Mouse (Mus musculus) layer of hippocampus, adult 8-10 months (tissue): ENCODE data around the gene Snx12. TPM values are rescaled to one million over a fixed set of nuclear protein-coding genes. Genes with fewer than 3 reads are reported as not detected.
A peak's percentile ranks its signal among the peaks of the same experiment; 100 is the strongest.
"Not testable (repeated sequence)": the region's sequence is repeated elsewhere in the genome, so short reads cannot be mapped to it uniquely, and the experiment has no call there.

Experiments used
- DNase-seq, 2 experiments: peaks; one replicate each; pipeline ENCODE4 v3.0.0; 2022; ENCODE audit warnings: low spot score in 2 of 2
- total RNA-seq, 4 experiments: library from RNA; stranded (reverse); gene quantifications; 2 replicates each; pipeline ENCODE4 v1.2.4; 2022

The Snx12 gene
- total RNA-seq, 4 experiments from 2014 or later = 77.3 to 103 (median 85.8) TPM

DNA sequence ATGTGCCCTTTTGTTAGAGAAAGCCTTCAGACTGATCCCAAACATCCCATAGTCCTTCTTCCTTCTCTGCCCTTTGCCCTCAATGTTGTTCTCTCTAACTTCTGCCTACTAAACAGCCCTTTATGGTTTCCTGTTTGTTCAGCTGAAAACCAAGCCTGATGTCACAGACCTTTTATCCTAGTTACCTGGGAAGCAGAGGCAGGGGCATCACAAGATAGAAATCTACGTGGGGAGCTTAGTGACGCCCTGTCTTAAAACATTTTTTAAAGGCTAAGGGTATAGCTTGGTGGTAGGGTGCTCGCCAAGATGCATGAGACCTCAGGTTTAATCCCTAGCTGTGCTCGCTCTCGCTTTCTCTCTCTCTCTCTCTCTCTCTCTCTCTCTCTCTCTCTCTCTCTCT, 74.9 kb downstream of the Snx12 start:
- DNase-seq = no peak

- peak in 1 of 2 experiments; percentile 7 for DNase-seq
Measured at GRCm38 (mm10) chrX:101131992-101132791, 90.2 kb downstream of the Snx12 start.

- peak; percentile 40 to 69 for DNase-seq
Measured at GRCm38 (mm10) chrX:101131001-101131400, 91.4 kb downstream of the Snx12 start.

DNA sequence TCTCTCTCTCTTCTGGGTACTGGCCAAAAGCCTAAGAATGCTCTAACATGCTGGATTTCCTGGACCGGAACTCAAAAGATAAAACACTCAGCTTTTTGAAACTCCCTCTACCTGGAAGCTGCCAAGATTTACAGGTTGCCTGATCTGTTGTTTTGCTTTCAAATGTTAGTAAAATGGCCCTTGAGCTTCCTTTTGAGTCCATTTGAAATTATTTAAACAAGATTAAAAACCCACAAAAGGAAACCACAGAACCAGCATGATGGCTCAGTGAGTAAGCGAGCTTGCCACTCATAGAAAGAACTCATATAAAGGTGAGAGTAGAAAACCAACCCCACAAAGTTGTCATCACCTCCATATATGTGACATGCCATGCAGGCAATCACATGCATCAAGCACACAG, 93.8 kb downstream of the Snx12 start:
- no peak for DNase-seq

DNA sequence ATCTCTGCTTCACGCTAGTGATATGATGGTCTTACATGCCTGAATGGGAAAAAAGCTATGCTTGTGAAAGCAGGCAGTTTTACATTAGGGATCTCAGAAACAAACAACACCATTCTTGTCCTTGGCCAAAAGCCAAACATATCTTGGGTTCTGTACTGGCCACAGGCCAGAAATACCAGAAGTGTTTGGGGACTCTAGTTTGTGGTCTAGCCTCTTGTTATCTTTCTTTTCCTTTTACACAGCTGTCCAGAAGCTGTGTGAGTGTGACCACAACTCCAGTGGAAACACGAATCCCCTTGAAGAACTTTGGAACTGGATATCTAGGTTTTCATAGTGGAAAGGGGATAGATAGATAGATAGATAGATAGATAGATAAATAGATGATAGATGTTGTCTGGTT, 95.4 kb downstream of the Snx12 start:
- DNase-seq = no peak

- DNase-seq = no peak
Measured at GRCm38 (mm10) chrX:101126474-101126955, 95.8 kb downstream of the Snx12 start.

DNA sequence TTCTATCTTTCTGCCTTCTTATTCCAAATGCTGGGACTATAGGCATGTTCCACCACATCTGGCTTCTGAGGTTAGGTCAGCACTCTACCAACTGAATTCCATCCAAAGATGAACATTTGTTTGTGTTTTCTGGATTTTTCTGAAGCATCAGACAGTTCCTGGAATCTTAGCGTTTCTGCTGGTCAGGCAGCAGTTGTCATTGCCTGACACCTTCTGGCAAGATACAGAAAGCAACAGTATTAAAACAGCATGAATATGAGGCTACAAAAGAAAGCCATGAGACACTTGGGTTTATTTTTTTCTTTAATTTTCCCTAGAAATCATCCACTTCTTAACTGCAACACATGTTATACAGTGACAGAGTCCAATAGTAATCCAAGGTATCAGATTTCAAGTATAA, 101.8 kb downstream of the Snx12 start:
- DNase-seq = no peak

GRCm38 (mm10) chrX:101085920-101086319, 136.4 kb downstream of the Snx12 start, which contains the start of gene Slc7a3:
Gene Slc7a3, minus strand, starts transcription at chrX:101086020.
- DNase-seq = no peak

DNA sequence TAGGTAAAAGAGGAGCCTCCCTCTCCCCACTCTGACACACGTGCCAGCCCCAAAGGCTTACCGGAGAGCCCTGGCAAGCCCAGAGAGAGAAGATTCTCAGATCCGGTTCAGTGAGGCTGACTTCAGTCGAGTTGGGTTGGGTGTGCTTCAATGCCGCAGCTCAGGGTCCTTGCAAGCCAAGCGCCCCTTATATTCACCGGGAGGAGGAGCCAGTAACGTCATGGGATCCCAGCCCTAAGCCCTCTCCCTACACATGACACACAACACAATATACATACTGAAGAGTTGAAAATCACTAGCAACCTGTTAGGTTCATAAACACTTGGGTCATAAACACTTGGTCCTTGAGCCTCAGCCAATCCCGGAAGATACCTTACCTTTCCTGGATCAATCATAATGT, 137.2 kb downstream of the Snx12 start:
- DNase-seq = not testable (repeated sequence)

DNA sequence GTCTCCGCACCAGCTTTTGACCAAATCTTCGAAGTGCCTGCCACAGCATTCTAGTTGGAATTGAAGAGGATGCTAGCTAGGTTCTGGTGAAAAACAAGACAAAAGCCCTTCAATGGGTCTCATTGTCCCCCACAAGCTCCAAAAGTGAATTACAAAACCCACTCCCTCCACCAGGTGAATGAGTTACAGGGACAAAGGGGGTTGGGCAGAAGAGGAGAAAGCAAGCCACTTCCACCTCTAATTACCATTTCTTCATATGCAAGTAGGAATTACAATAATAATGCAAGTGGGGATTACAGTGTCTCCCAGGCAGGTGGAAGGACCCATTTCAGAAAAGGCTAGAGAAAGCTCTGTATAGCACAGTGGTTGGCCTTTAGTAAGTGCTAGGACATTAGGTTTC, 138.2 kb downstream of the Snx12 start:
- DNase-seq = no peak

DNA sequence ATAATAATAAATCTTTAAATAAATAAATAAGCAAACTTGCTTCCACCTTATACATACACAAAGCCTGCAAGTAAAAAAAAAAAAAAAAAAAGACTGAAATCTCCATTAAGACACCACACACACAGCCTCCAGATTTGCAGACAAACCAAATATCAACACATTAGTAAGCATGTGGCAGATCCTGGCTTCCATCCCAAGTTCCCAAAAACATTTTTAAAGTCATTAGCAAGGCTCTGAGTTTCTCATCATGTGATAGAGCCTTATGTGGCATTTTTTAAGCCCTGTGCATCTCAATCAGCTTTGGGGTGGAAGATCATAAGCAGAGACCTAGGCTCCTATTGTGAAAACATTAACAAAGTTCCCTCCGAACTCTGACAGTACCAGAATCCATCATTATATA, 157.1 kb downstream of the Snx12 start:
- DNase-seq = no peak

GRCm38 (mm10) chrX:101063503-101063902, 158.9 kb downstream of the Snx12 start:
- DNase-seq = peak in 1 of 2 experiments; percentile 18

DNA sequence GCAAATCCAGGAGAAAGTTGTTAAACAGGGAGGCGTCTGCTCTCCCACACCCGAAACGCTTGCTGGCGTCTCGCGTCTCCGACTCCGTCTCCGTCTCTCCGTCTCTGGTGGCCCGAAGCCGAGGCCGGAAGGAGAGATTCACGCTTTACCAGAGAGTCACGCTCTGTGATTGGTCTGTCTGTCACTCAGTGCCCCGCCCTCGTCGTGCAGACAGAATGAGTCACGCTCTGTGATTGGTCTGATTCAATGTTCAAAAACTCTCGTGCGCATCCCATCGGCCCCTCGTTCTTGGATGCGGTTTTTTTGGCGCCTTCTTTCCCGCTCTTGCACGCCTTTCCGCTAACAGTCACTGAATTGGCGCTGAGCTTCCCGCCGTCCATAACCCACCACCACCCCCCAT, 162.8 kb downstream of the Snx12 start, which contains the start of gene Tex11:
Gene Tex11 (minus strand): TSS at position 127 of the 400 bp plus-strand sequence.
- no peak for DNase-seq

Other genes starting within 250 kb of the Snx12 start
- gene Tex11, start 162.9 kb downstream of the Snx12 start, total RNA-seq = 1 to 10 TPM in 1 of 4 experiments, under 1 TPM in 3; 0.14 to 1.1 (median 0.31) TPM
- 1 to 10 TPM; 7.2 to 7.6 (median 7.6) TPM for gene Slc7a3, start 136.5 kb downstream of the Snx12 start, total RNA-seq
- 10 to 100 TPM; 18.9 to 24.7 (median 22.3) TPM for gene Foxo4, start 32.0 kb upstream of the Snx12 start, total RNA-seq
- gene Gm614, start 41.4 kb upstream of the Snx12 start, total RNA-seq = not detected
- gene Il2rg, start 45.7 kb upstream of the Snx12 start, total RNA-seq = 1 to 10 TPM in 2 of 4 experiments, under 1 TPM in 2; 0.37 to 1.6 (median 1.1) TPM
- gene Gm20489, start 46.5 kb upstream of the Snx12 start, total RNA-seq = under 1 TPM in 1 of 4 experiments, not detected in 3; 0.27 TPM
- 10 to 100 TPM; 28.1 to 37.8 (median 33.4) TPM for gene Med12, start 51.5 kb upstream of the Snx12 start, total RNA-seq
- gene Nlgn3, start 76.6 kb upstream of the Snx12 start, total RNA-seq = 100 to 1,000 TPM; 164 to 172 (median 167) TPM
- gene Gjb1, start 153.8 kb upstream of the Snx12 start, total RNA-seq = 10 to 100 TPM; 15.2 to 18.5 (median 17.0) TPM
- gene Zmym3, start 198.3 kb upstream of the Snx12 start, total RNA-seq = 100 to 1,000 TPM; 169 to 203 (median 194) TPM
- gene Nono, start 206.8 kb upstream of the Snx12 start, total RNA-seq = 100 to 1,000 TPM; 121 to 138 (median 128) TPM
- 1 to 10 TPM in 3 of 4 experiments, not detected in 1; 1.2 to 2.1 (median 1.4) TPM for gene Itgb1bp2, start 226.5 kb upstream of the Snx12 start, total RNA-seq